In genomic region chr14:122982571-122983225, GRCm38 (mm10) we compare ENCODE assay signal across 8 mouse cellular contexts. TPM values are rescaled to one million over a fixed set of nuclear protein-coding genes. Genes with fewer than 3 reads are reported as not detected.
A peak's percentile ranks its signal among the peaks of the same experiment; 100 is the strongest.
DNase-seq lines count a peak whose midpoint lies in the region; ATAC-seq and TF ChIP-seq lines count a peak whose summit lies in the region.

No protein-coding gene starts in this region.

- under 1% methylated on average over 58 of the region's 63 CpGs for WGBS in intestine, embryonic 14.5 days
- under 1% methylated on average over 40 of the region's 63 CpGs for WGBS in midbrain, embryonic 11.5 days
- under 1% methylated on average over 60 of the region's 63 CpGs for WGBS in small intestine, adult 2 months

- no peaks in the 10 kb centered on the region for H3K27me3 ChIP-seq in intestine, embryonic 14.5 days (replicated peaks; ENCODE audit: control insufficient read depth, insufficient read depth, low read length)
- H3K27me3 ChIP-seq in midbrain, embryonic 11.5 days (ENCODE audit: control insufficient read depth, insufficient read depth, low read length) = no peaks in the 10 kb centered on the region
- H3K27me3 ChIP-seq in small intestine, adult 2 months (ENCODE audit: control insufficient read depth, insufficient read depth, low read length) = no peaks in the 10 kb centered on the region

- peaks cover 5% of the 10 kb centered on the region; the same call in 1 of the 2 replicates for H3K36me3 ChIP-seq in intestine, embryonic 14.5 days (ENCODE audit: control insufficient read depth, insufficient read depth, low read length)
- H3K36me3 ChIP-seq in midbrain, embryonic 11.5 days (ENCODE audit: control insufficient read depth, insufficient read depth, low read length) = no peaks in the 10 kb centered on the region
- H3K36me3 ChIP-seq in small intestine, adult 2 months (ENCODE audit: control insufficient read depth, insufficient read depth, low read length) = no peaks in the 10 kb centered on the region; the same call in 1 of the 2 replicates

- DNase-seq in 3T3-L1 (ENCODE audit: low read depth, low spot score) = peak; percentile 73
- peak; percentile 79 to 92 for DNase-seq in adrenal gland, adult (ENCODE audit: inconsistent age in 2 of 2, low spot score in 1 of 2)
- DNase-seq in gastrocnemius, postnatal 36 days = peak; percentile 69 to 77
- peak; percentile 85 for DNase-seq in intestine, embryonic 14.5 days (ENCODE audit: low spot score)
- peak; percentile 53 to 69 for DNase-seq in left cerebral cortex, postnatal 36 days (ENCODE audit: low spot score in 2 of 2)
- peak; percentile 98 for DNase-seq in midbrain, embryonic 11.5 days (ENCODE audit: low spot score, missing footprints)

- no peaks in the 10 kb centered on the region for H3K9me3 ChIP-seq in intestine, embryonic 14.5 days (ENCODE audit: control insufficient read depth, low read length)
- no peaks in the 10 kb centered on the region for H3K9me3 ChIP-seq in midbrain, embryonic 11.5 days (ENCODE audit: control insufficient read depth, low read length)

- intact Hi-C loops in gastrocnemius, postnatal 36 days (cut with DNase I) = no loop called here
- intact Hi-C loops in left cerebral cortex, postnatal 36 days (cut with DNase I) = no loop called here

- TF ChIP-seq CTCF in cortical plate, adult 2 months (IDR thresholded peaks at IDR 0.05; ENCODE audit: extremely low read depth, insufficient read depth, low read length) = no peak
- TF ChIP-seq CTCF in small intestine, adult 2 months (IDR thresholded peaks at IDR 0.05; ENCODE audit: extremely low read depth, insufficient read length, insufficient replicate concordance, low read depth, low read length) = no peak

- no peak for TF ChIP-seq POLR2A in cortical plate, adult 2 months (IDR thresholded peaks at IDR 0.05; ENCODE audit: extremely low read depth, insufficient read depth, low read length)
- peak; percentile 25; the same call in 1 of the 2 replicates for TF ChIP-seq POLR2A in small intestine, adult 2 months (IDR thresholded peaks at IDR 0.05; ENCODE audit: low read depth, low read length)

- H3K27ac ChIP-seq in cortical plate, adult 2 months (ENCODE audit: insufficient read depth, low read length) = no peak overlapping the region
- H3K27ac ChIP-seq in intestine, embryonic 14.5 days (ENCODE audit: low read depth) = peak overlapping the region; percentile 90
- H3K27ac ChIP-seq in midbrain, embryonic 11.5 days (ENCODE audit: low read depth, low read length) = peak overlapping the region; percentile 67
- H3K27ac ChIP-seq in small intestine, adult 2 months (ENCODE audit: insufficient read depth, low read depth, low read length) = peak overlapping the region; percentile 81

- peaks cover 1% of the 10 kb centered on the region; the same call in 1 of the 2 replicates for H3K4me1 ChIP-seq in cortical plate, adult 2 months (ENCODE audit: control insufficient read depth, insufficient read depth, low read length)
- H3K4me1 ChIP-seq in intestine, embryonic 14.5 days (replicated peaks; ENCODE audit: control insufficient read depth, insufficient read depth, low read length) = peaks cover 16% of the 10 kb centered on the region; the same call in 1 of the 2 replicates
- H3K4me1 ChIP-seq in midbrain, embryonic 11.5 days (ENCODE audit: control insufficient read depth, insufficient read depth, low read length) = peaks cover 16% of the 10 kb centered on the region
- peaks cover 9% of the 10 kb centered on the region; the same call in 1 of the 2 replicates for H3K4me1 ChIP-seq in small intestine, adult 2 months (ENCODE audit: control insufficient read depth, insufficient read depth, insufficient read length, low read length)

- H3K4me3 ChIP-seq in cortical plate, adult 2 months (ENCODE audit: insufficient read depth, low read length) = peak overlapping the region; percentile 41
- H3K4me3 ChIP-seq in intestine, embryonic 14.5 days (ENCODE audit: low read depth, low read length) = peak overlapping the region; percentile 80
- peak overlapping the region; percentile 66 for H3K4me3 ChIP-seq in midbrain, embryonic 11.5 days (ENCODE audit: low read depth, low read length)
- H3K4me3 ChIP-seq in small intestine, adult 2 months (ENCODE audit: low read depth, low read length) = peak overlapping the region; percentile 72

- peak overlapping the region; percentile 79 for H3K9ac ChIP-seq in intestine, embryonic 14.5 days (ENCODE audit: low read length)
- H3K9ac ChIP-seq in midbrain, embryonic 11.5 days (ENCODE audit: low read length) = peak overlapping the region; percentile 78

- H3K4me2 ChIP-seq in intestine, embryonic 14.5 days (ENCODE audit: low read length) = peak overlapping the region; percentile 84
- peak overlapping the region; percentile 90 for H3K4me2 ChIP-seq in midbrain, embryonic 11.5 days

- peak; percentile 88 for ATAC-seq in intestine, embryonic 14.5 days (replicated peaks; ENCODE audit: low FRiP score, low TSS enrichment, low read depth)
- ATAC-seq in midbrain, embryonic 11.5 days (ENCODE audit: low FRiP score) = peak; percentile 84; the same call in 1 of the 2 replicates

RNA-seq across cellular contexts. Expression of gene Tmtc4, which starts 1.1 kb away (rescaled TPM):
- 10.5 and 13.2 TPM in 2 replicates for polyA plus RNA-seq in cortical plate, adult 2 months (2012; rRNA removed)
- total RNA-seq in gastrocnemius, postnatal 36 days (2021) = 1 to 10 TPM; 3.0 to 4.0 TPM
- polyA plus RNA-seq in intestine, embryonic 14.5 days (2014; fragmentation: Nextera tagmentation; extraction: Ambion mirVana) = 26.8 and 28.0 TPM in 2 replicates
- 10 to 100 TPM; 22.2 to 23.6 TPM for total RNA-seq in left cerebral cortex, postnatal 36 days (2021)
- polyA plus RNA-seq in midbrain, embryonic 11.5 days (2014; fragmentation: Nextera tagmentation; extraction: Ambion mirVana) = 39.8 and 41.6 TPM in 2 replicates
- polyA plus RNA-seq in small intestine, adult 2 months (2012; rRNA removed) = 4.3 and 5.4 TPM in 2 replicates
